Mouse (Mus musculus): ENCODE measurements around the gene Thada.
A peak's percentile ranks its signal among the peaks of the same experiment; 100 is the strongest.

The Thada gene

DNA sequence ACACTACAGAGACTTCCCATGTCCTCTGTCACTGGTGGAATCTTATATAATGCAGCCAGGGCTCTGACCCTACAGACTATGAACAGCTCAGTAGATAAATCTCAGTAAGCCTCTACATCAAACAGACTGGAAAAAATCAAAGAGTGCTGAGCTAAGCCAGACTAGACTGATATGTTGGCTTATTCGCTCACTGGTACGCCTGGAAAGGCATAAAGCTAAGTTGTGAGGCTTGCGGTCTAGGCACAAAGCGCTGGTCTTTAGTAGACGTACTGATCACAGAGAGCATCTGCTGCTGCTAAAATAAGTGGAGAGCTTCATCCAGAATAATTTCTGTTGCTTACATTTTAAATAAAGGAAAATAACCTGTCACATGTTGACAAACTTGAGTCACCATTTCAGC lies 95.6 kb downstream of the Thada start:
- DNase-seq (ENCODE audit: low spot score) = no peak

DNA sequence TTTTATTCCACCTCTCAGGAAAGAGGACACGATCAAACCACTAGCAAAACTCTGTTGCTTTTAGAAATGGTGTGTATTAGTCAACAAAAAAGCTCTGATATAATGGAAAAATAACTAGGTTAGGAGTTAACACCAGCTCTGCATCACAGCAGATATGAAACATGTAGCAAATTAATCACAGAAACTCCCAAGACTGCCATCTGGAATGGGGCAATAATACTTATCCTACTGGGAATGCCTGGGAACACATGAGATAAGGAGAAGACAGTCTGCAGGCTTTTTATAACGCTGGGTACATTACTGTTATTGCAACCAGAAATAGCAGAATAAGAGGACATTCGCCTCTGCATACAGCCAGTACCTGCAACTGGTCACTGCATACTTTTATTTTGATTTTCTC lies 96.2 kb downstream of the Thada start:
- DNase-seq (ENCODE audit: low spot score) = no peak

DNA sequence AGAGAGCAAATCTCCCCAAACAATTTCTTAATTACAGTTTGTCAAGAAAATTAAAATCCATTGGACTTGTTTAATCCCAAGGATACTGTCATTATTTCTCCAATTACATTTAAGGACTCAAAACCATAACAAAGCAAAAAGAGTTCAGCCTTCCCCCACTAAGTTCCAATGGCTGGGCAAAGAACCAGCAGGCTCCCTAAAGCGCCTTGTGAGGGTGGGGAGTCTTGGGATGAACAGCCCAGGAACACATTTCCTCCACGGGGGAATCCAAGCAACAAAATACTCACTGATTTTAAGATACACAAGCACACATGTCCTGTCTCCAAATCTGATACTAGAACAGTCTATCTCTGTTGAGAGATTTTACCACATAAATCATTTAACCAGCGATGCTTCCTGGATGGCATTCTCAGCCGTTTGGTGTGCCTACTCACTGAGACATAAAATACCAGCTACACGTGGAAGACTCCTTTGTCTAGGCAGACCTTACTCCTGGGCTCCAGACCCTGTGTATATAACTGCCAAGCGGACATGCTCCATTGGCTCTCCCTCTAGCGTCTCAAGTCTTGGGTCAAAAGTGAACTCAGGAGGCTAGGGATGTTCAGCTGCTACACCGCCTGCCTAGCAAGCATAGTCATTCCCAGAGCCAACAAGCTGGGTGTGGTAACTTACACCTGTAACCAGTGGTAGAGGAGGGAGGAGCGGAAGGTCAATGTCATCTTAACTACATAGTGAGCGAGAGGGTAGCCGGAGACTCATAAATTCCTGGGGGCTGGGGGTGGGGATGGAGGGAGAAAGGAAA lies 97.6 kb downstream of the Thada start:
- DNase-seq (ENCODE audit: low spot score) = no peak

DNA sequence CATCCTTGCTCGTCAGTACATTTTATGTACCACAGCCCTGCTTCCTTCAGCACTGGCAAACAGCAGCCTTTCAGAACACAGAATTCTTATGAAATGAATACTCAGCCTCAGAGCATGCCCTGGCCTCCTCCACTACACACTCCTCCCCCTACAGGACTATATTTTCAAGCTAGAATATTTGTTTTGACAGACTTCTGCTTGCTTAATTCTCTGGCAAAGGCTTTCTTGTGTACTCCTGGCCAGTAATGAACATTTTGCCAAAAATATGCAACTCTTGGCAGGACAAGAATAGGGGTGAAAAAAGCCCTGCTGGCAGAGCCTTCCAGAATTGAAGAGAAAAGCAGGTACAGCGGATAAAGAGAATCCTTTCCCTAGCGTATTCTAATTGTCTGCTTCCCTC lies 98.3 kb downstream of the Thada start:
- DNase-seq (ENCODE audit: low spot score) = no peak

DNA sequence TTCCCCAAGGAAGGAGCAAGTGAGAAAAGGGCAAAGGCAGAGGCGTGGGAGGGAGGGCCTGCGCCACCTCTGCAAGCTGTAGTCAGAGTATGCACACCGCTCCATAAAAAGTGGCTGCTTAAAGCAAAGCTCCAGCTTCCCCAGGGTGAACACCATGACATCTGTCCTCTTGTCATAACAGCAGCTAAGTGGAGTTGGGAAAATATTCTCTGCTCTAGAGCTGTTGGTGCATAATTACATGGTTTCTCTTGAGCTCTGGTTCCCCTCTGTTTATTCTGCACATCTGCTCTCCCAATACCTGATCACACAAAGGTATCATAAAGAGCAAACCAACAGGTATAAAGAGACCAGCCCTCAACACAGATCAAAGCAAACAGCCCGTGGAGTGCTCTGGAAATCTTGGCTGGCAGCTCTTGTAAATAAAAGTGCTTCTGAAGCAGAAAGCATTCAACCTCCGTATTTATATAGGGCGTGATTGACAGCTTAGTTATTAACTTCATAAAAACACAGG lies 100.2 kb downstream of the Thada start:
- peak; percentile 58 for DNase-seq (ENCODE audit: low spot score)

DNA sequence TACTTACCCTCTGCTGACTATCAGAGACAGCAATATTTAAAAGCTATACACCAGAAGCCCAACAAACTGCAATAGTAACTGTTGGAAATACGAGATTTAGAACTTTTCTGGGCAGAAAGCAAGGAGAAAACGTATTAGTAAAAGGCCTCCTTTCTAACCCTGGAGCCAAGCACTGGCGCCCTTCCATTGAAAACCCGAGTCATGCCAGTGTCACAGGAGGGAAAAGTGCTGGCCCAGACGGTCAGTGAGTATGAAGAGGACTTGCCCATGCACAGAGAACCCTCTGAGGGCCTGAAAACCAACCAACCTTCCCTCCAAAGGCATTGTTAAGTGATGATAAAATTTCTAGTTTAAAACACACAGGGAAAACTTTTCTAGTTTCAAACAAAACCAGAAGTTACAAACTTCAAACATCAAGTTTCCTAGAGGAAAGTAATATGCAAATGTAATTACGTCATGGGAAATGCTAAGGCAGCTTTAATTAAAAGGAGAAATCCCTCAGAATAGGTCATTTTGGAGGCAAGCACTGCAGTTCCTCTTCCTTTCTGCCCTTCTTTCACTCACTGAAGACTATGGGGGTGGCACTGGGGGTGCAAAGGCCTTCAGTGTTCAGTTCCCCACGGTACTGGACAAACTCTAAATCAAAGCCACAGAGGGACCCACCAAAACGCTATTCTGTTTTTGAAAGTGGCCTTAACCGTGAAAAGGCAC lies 100.8 kb downstream of the Thada start:
- no peak for DNase-seq (ENCODE audit: low spot score)

DNA sequence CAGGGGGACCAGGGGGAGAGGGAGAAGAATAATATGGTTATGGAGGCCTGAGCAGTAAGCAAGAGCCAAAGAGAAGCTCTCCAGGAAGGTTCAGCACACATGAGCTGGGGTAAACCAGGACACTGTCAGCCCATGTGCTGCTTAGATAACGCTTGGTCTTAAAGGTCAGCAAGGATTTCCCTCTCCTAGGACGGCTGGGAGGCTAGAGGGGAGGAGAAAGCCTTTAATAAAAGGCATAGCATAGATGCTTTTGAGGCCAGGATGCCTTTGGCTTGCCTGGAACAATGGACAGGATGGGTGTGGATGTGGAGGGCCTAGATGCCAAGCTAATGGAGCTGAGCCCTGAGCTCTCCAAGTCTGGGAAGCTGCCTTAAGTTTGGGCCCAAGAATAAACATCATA lies 102.6 kb downstream of the Thada start:
- DNase-seq (ENCODE audit: low spot score) = peak; percentile 33

DNA sequence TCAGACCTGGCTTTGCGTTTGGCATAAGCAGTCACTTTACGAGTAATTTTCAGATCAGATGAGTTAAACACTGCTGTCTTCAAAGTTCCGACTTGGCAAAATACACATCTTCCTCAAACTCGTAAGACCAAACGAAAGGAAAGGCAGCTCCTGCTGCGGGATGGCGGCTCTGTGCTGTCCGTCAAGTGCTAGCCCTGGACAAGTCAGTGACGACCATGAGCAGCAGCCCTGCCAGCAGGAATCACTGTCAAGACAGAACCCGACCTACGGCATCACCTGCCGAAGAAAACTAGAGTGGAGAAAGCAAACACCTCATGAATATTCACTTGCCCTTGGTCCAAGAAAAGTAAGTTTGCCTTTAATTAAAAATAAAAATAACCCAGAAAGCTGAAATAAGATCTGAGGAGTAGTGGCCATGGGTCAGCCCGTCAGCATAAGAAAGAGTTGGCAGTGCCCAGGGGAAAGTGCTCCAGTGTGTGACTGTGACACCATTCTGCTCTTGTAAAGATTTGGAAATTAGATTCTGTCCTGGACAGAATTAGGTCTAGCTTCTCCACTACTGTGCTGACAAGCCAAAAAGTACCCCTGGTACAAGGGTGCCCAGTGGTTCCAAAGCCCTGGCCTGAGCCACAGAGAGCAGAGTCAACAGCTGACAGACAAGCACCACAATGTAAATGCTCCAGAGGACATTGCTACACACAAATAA lies 103.3 kb downstream of the Thada start:
- DNase-seq (ENCODE audit: low spot score) = no peak

DNA sequence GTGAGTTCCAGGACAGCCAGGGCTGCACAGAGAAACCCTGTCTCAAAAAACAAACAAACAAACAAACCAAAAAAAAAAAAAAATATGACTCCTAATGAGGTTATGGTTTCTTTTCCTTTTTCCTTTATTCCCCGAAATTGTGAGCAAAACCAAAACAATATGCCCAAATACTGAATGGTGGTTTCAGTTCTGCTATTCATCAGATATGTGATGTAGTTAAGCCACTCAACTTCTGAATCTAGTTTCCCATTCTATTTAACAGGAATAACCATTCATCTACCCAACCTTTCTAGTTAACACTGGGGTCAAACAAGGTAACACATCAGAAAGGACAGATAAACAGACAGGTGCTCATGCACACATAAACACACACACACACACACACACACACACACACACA lies 105.0 kb downstream of the Thada start:
- DNase-seq (ENCODE audit: low spot score) = no peak

DNA sequence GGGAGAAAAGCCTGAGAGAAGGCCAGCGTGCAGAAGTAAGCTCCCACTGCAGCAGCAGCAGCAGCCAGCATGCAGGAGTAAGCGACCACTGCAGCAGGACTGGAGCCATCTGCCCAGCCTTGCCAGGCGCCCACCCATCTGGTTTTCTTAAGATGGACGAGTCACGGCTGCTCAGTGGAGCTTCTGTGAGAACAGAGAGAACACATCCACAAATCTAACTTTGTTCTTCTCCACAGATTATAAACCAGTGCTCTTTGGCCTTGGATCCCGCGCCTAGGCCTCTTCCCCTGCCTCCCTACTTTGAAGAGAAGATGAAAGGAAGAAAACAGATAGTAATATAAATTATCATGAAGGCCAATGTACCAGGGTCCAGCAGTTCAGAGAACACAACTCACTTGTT lies 106.2 kb downstream of the Thada start:
- DNase-seq (ENCODE audit: low spot score) = no peak

DNA sequence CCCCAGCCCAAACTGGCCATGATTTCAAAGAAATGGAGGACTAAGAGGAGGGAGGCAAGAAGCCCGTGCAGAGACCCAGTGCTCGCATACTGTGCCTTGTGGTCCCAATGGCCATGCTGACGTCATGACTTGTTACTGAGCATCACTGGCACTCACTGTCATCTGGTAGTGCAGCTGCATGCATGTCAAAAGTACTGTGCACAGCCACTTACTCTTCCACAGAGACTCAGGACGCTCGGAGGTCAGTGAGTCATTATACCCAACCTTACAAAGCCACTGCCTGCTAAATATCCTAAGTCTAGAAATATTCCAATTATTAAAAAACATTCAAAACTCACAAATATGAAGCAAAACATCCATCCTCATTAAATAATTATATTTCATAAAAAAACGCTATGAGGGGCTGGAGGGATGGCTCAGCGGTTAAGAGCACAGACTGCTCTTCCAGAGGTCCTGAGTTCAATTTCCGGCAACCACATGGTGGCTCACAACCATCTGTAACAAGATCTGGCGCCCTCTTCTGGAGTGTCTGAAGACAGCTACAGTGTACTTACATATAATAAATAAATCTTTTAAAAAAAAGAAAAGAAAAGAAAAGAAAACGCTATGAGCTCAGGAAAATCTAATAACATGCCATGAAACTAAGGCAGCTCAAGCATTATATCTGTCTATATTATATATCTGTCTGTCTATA lies 106.9 kb downstream of the Thada start:
- DNase-seq (ENCODE audit: low spot score) = no peak

DNA sequence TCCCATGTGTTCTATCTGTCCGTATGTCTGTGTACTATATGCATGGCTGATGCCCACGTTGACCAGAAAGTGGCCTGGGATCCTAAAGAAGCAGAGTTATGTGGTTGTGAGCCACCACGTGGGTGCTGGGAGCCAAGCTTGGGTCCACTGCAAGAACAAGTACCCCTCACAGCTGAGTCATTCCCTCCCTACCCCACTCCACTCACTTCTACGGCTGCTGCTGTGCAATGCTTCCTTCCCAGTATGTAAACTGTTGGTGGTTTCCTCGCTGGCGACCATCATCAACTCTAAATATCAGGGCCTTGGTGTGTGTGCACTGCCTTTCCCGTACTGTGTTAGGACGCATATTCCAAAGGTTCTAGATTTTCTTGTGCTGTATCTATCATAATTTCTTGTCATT lies 108.2 kb downstream of the Thada start:
- DNase-seq (ENCODE audit: low spot score) = no peak

DNA sequence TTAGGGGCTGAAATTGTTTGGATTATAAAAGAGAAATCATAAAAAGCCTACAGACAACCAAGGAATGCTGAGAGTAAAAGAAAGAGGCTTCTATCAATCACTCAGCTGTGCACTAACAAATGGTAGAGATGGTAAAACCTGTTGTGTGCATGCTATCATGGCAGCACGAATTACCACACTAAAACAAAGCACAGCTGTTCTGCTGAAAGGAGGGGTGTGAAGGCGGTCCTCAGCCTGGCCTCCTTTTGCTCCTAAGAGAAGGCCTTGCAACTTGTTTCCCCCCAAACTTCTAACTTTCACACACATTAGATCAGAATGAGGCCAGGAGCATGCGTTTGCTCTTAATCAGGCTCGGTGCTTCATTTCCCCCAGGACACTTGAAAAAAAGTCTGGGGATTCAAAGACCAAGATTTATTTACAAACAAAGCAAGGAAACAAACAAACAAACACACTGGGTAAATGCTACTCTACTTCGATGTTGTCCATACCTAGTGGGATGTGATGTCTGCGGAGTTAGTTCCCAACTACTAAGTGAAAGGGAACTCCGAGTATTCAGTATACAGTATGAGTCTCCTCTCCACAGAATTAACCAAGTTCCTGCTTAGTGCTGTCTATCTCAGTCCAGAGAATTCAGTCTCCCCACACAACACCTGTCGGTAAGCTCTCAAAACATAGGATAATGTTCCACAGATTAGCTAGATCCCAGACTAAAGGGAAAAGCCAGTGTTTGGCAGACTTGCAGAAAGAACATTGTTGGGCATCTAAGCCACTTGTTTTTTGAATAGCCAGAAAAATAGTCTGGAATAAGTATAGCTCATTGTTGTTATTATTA lies 109.7 kb downstream of the Thada start:
- no peak for DNase-seq (ENCODE audit: low spot score)

DNA sequence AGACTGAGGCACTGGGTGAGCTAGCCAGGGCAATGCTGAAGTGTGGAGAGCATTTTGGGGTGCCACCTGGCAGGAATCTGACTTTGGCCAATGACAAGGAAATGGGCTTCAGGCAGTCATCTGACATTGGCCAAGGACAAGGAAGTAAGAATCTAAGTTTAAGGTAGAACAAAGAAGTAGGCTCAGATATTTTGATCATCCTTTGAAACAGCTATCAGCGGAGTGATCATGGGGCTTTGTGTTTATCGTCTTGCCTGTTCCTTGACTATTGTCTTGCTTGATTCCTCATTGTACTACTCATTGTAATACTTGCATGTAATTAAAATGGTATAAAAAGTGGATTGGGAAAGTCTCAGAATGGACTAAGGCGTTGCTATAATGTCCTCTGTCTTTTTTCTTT lies 111.0 kb downstream of the Thada start:
- no peak for DNase-seq (ENCODE audit: low spot score)

DNA sequence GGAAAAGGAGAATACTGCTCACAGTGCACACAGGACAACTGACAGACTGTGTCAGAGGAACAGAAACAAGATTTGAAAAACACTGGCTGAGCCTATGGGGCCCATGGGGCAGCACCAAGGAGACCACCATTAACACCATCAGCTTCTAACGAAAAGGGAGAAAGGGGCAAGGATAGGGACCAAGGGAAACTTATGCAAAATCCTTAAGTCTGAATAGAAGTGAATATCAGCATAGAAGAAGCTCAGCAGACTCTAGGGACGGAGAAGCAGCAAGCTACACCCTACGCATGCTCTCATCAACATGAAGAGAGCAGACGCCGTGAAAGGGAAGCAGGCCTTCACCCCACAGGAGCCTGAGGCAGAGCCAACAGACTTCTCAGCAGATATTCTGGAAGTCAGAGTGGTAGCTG lies 112.1 kb downstream of the Thada start:
- no peak for DNase-seq (ENCODE audit: low spot score)

DNA sequence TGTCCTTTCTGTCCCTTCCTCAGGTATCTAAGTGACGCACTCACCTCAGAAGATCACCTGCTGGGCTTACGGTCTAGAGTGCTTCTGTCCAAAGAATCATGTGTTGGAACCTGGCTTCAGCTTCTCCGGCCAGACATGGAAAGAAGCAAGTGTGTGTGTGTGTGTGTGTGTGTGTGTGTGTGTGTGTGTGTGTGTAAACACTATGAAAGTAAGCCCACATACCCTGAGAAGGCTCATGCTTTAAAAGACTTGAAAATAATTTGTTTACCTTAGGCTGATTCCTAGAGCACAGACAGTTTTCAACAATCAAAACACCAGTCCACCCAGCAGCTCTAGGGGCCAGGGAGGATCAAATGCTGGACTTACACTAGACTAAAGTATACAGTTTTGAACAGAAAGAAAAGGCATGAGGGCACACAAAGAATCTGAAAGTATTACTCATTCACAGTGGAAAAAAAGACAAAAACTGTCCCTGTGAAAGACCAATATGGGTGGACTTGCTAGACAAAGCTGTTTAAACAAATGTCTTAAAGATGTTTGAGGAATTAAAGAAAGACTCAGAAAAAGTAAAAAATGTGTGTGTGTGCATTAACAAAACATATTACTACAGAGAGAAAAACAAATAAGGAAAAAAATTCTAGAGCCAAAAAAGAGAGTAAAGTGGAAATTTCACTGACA lies 112.6 kb downstream of the Thada start:
- DNase-seq (ENCODE audit: low spot score) = no peak

DNA sequence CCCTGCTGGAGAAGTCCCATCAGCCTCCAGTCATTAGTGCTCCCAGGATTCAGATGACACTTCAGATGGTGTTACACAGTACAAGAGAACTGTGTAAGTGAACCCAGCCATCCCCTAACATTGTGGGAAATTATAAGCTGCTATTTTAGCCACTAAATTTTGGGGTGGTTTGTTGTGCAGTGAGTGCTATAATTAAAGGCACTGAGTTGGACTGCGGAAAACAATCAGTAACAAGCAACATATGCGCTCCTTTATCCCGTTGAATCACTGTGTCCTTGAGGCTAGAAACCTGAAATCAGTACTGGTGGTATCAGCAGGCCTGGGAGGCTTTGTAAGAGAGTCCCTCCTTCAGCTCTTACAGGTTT lies 113.2 kb downstream of the Thada start:
- DNase-seq (ENCODE audit: low spot score) = no peak

DNA sequence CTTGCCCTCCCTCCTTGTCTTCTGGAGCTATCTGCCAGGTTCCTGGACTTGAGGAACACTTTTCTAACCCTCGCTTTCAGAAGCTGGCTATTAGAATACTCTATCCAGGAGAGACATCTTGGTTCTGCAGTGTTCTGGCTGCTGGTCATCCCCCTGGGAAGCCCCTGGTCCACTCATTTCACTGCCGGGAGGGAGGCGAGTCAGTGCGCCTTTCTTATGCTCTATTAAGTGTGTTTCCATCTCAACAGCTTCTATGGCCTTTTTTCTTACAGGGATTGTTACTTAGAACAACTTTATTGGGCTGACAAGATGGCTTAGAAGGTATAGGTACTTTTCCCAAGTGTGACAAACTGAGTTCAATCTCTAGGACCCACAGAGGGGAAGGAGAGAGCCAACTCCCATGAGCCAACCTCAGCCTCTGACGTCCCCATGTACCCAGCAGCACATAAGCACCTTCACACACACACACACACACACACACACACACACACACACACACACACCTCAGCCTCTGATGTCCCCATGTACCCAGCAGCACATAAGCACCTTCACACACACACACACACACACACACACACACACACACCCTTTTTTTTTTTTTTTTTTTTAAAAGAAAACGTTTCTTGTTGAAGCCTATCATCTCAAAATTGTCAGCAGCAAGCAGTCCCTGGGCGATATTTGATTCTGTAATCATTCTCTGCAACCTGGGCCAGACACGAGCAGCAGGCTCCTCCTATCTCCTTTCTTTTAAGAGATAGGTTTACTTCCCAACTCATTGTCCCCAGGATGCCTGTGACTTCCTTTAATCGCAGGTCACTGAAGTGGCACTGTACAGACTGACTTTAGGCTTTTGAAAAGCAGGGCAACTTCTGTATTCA lies 113.9 kb downstream of the Thada start:
- no peak for DNase-seq (ENCODE audit: low spot score)

DNA sequence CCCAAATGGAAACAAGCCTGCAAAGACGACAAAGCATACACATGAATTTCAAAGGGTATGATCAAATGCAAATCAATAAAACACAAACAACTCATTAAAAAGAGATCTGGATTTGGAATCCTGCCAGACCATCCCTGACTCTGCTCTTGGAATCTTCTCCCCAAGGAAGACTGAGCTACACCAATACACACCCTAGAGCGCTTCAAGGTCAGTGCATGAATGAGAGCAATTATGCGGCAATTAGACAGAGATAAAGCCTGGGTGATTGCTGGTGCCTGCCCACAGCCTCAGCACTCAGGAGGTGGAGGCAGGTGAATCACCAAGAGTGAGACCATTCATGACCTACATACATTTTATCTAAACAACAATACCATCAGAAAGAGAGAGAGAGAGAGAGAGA lies 114.7 kb downstream of the Thada start:
- no peak for DNase-seq (ENCODE audit: low spot score)

DNA sequence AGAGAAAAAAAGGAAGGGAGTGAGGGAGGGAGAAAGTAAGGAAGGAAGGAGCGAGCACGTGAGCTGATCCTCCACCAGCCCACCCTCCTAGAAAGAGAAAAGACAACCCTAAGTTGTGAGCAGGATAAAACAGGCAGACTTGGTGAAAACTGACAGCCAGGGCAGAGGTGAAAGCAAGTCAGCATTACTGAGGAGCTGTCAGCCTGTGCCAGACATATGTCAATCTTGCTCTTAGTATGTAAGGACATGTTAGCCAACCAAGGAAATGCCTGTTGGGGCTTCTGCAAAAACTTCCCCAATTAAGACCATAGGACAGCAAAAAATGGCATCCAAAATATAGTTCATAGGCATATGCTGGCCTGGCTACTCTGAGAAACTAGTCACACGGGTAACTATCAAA lies 117.1 kb downstream of the Thada start:
- DNase-seq (ENCODE audit: low spot score) = no peak
